Mouse (Mus musculus) liver, embryonic 13.5 days (tissue): ENCODE measurements around the gene Entr1. TPM values are rescaled to one million over a fixed set of nuclear protein-coding genes. Genes with fewer than 3 reads are reported as not detected.

ENCODE experiments used
- ATAC-seq: fragments of 200-750 bp; cut with Nextera tagmentation; 2 replicates; pipeline ENCODE4 v1.8.0; 2017; ENCODE audit warnings: low read depth, mild to moderate bottlenecking, moderate number of reproducible peaks, moderate library complexity
- DNase-seq: peaks from one replicate; pipeline ENCODE4 v3.0.0; 2022
- H3K27ac ChIP-seq: fragments of 300-500 bp; sonication (generic); 2 replicates; pipeline ENCODE4 v1.5.1; 2015; ENCODE audit warnings: moderate library complexity, mild to moderate bottlenecking, inconsistent platforms
- H3K27me3 ChIP-seq: fragments of 300-500 bp; sonication (generic); 2 replicates; pipeline ENCODE4 v1.6.1; 2015; ENCODE audit warnings: mild to moderate bottlenecking, inconsistent platforms
- H3K36me3 ChIP-seq: fragments of 300-500 bp; sonication (generic); 2 replicates; pipeline ENCODE4 v1.6.1; 2015; ENCODE audit warnings: mild to moderate bottlenecking, inconsistent platforms
- H3K4me1 ChIP-seq: fragments of 300-500 bp; sonication (generic); replicated peaks from 2 replicates; pipeline ENCODE4 v1.6.1; 2015; ENCODE audit warnings: inconsistent platforms
- H3K4me2 ChIP-seq: fragments of 300-500 bp; sonication (generic); 2 replicates; pipeline ENCODE4 v1.6.1; 2015; ENCODE audit warnings: inconsistent platforms, mild to moderate bottlenecking, moderate library complexity
- H3K4me3 ChIP-seq: fragments of 300-500 bp; sonication (generic); replicated peaks from 2 replicates; pipeline ENCODE4 v1.5.1; 2015; ENCODE audit warnings: mild to moderate bottlenecking, inconsistent platforms
- H3K9ac ChIP-seq: fragments of 300-500 bp; sonication (generic); 2 replicates; pipeline ENCODE4 v1.6.1; 2015; ENCODE audit warnings: mild to moderate bottlenecking, inconsistent platforms
- H3K9me3 ChIP-seq: fragments of 300-500 bp; sonication (generic); replicated peaks from 2 replicates; pipeline ENCODE4 v1.6.1; 2016; ENCODE audit warnings: inconsistent platforms
- WGBS: fragments of 180-500 bp; shearing (Covaris S2); methylation state at CpG from one replicate; pipeline ENCODE4 v1.1.7; 2015; ENCODE audit not compliant: insufficient replicate concordance; 5-methylcytosine and 5-hydroxymethylcytosine counted together
- polyA plus RNA-seq: library from polyadenylated mRNA; unstranded; fragments of >200 nt; fragmentation: Nextera tagmentation; extraction: Ambion mirVana; gene quantifications from 2 replicates; pipeline ENCODE4 v1.2.1, GENCODE M21; 2015

Gene Entr1
- polyA plus RNA-seq: 47.6 and 52.4 TPM in 2 replicates

GRCm38 (mm10) chr2:26389154-26389690, at the start of gene Entr1, which contains the start of gene Pmpca:
Entr1 (minus strand) TSS chr2:26389316.
Pmpca (plus strand) TSS chr2:26389339.
- ATAC-seq (peak; percentile 91), DNase-seq (peak; percentile 75)
- Histone ChIP-seq H3K36me3 (peaks cover 73% of the 10 kb centered on the region), H3K9ac (peak within 1 kb of the TSS; percentile 96), H3K27ac (peak within 1 kb of the TSS; percentile 83), H3K4me1 (peaks cover 26% of the 10 kb centered on the region), H3K27me3 (no peaks in the 10 kb centered on the region), H3K4me2 (peak within 1 kb of the TSS; percentile 93), H3K4me3 (peak within 1 kb of the TSS; percentile 97), H3K9me3 (no peaks in the 10 kb centered on the region)
- whole genome bisulfite sequencing: under 1% methylated on average over 60 of the region's 60 CpGs

- WGBS: 87% methylated on average over 7 of the region's 7 CpGs
These were observed 49.3 kb upstream of the Entr1 start for GRCm38 (mm10) chr2:26438373-26438772.

GRCm38 (mm10) chr2:26437221-26437620, 48.1 kb upstream of the Entr1 start:
- H3K36me3 ChIP-seq: peaks cover 91% of the 10 kb centered on the region
- H3K27ac ChIP-seq: no peak overlapping the region
- H3K27me3 ChIP-seq: no peaks in the 10 kb centered on the region
- 63% methylated on average over 4 of the region's 4 CpGs for WGBS
- no peak overlapping the region for H3K4me2 ChIP-seq
- ATAC-seq (no peak), DNase-seq (no peak)
- no peak overlapping the region for H3K4me3 ChIP-seq
- peaks cover 31% of the 10 kb centered on the region for H3K4me1 ChIP-seq
- H3K9ac ChIP-seq: no peak overlapping the region
- H3K9me3 ChIP-seq: no peaks in the 10 kb centered on the region

More at GRCm38 (mm10) chr2:26438373-26438772, 49.3 kb upstream of the Entr1 start:
- peaks cover 79% of the 10 kb centered on the region for H3K36me3 ChIP-seq
- peak overlapping the region; percentile 15; the same call in 1 of the 2 replicates for H3K9ac ChIP-seq
- no peaks in the 10 kb centered on the region for H3K9me3 ChIP-seq
- DNase-seq (no peak), ATAC-seq (no peak)
- no peaks in the 10 kb centered on the region for H3K27me3 ChIP-seq
- no peak overlapping the region for H3K4me2 ChIP-seq
- H3K27ac ChIP-seq: no peak overlapping the region
- H3K4me1 ChIP-seq: peaks cover 38% of the 10 kb centered on the region
- H3K4me3 ChIP-seq: no peak overlapping the region

- Histone ChIP-seq H3K9ac (no peak overlapping the region), H3K36me3 (peaks cover 91% of the 10 kb centered on the region), H3K4me1 (peaks cover 31% of the 10 kb centered on the region), H3K9me3 (no peaks in the 10 kb centered on the region), H3K27me3 (no peaks in the 10 kb centered on the region), H3K4me2 (no peak overlapping the region), H3K27ac (peak overlapping the region; percentile 69), H3K4me3 (no peak overlapping the region)
- DNase-seq (no peak), ATAC-seq (peak; percentile 76)
- 72% methylated on average over 7 of the region's 7 CpGs for WGBS
These were observed 45.9 kb upstream of the Entr1 start for GRCm38 (mm10) chr2:26434791-26435572.

GRCm38 (mm10) chr2:26429851-26430250, 40.7 kb upstream of the Entr1 start:
- H3K27ac ChIP-seq: no peak overlapping the region
- H3K9me3 ChIP-seq: no peaks in the 10 kb centered on the region
- WGBS: 88% methylated on average over 5 of the region's 5 CpGs
- DNase-seq (no peak), ATAC-seq (no peak)
- H3K4me3 ChIP-seq: no peak overlapping the region
- H3K4me2 ChIP-seq: no peak overlapping the region
- H3K36me3 ChIP-seq: peaks cover 96% of the 10 kb centered on the region
- no peaks in the 10 kb centered on the region for H3K27me3 ChIP-seq
- H3K4me1 ChIP-seq: no peaks in the 10 kb centered on the region
- H3K9ac ChIP-seq: no peak overlapping the region

GRCm38 (mm10) chr2:26424541-26424940, 35.4 kb upstream of the Entr1 start:
- Histone ChIP-seq H3K4me2 (no peak overlapping the region), H3K4me3 (no peak overlapping the region), H3K27me3 (no peaks in the 10 kb centered on the region), H3K9ac (no peak overlapping the region), H3K27ac (no peak overlapping the region), H3K4me1 (no peaks in the 10 kb centered on the region), H3K9me3 (no peaks in the 10 kb centered on the region), H3K36me3 (peaks cover 95% of the 10 kb centered on the region)
- 75% methylated on average over 2 of the region's 2 CpGs for WGBS
- no peak for DNase-seq
- ATAC-seq: no peak

- Histone ChIP-seq H3K27me3 (no peaks in the 10 kb centered on the region), H3K9ac (no peak overlapping the region), H3K4me1 (0 out of 2 replicates have a peak, but pooled peaks cover under 1% of the 10 kb centered on the region), H3K4me3 (no peak overlapping the region), H3K4me2 (no peak overlapping the region), H3K27ac (no peak overlapping the region), H3K9me3 (no peaks in the 10 kb centered on the region), H3K36me3 (peaks cover 94% of the 10 kb centered on the region)
- ATAC-seq: no peak
- WGBS: 81% methylated on average over 1 of the region's 1 CpGs
- DNase-seq: no peak
These were observed 34.0 kb upstream of the Entr1 start for GRCm38 (mm10) chr2:26423086-26423485.

- H3K27ac ChIP-seq: no peak overlapping the region
- DNase-seq (no peak), ATAC-seq (no peak)
- H3K4me2 ChIP-seq: no peak overlapping the region
- no peak overlapping the region for H3K9ac ChIP-seq
- H3K9me3 ChIP-seq: no peaks in the 10 kb centered on the region
- WGBS: 84% methylated on average over 2 of the region's 2 CpGs
- no peaks in the 10 kb centered on the region for H3K27me3 ChIP-seq
- H3K4me1 ChIP-seq: peaks cover 11% of the 10 kb centered on the region
- H3K4me3 ChIP-seq: no peak overlapping the region
- H3K36me3 ChIP-seq: peaks cover 92% of the 10 kb centered on the region
These were observed 32.9 kb upstream of the Entr1 start for GRCm38 (mm10) chr2:26421969-26422368.

GRCm38 (mm10) chr2:26418120-26418519, 29.0 kb upstream of the Entr1 start:
- Histone ChIP-seq H3K4me2 (no peak overlapping the region), H3K36me3 (peaks cover 93% of the 10 kb centered on the region), H3K4me1 (peaks cover 17% of the 10 kb centered on the region), H3K9me3 (no peaks in the 10 kb centered on the region), H3K4me3 (no peak overlapping the region), H3K27me3 (no peaks in the 10 kb centered on the region), H3K27ac (peak overlapping the region; percentile 7; the same call in 1 of the 2 replicates), H3K9ac (no peak overlapping the region)
- WGBS: 67% methylated on average over 1 of the region's 1 CpGs
- DNase-seq: no peak
- no peak for ATAC-seq

GRCm38 (mm10) chr2:26417066-26417465, 27.9 kb upstream of the Entr1 start:
- H3K4me2 ChIP-seq: no peak overlapping the region
- H3K9me3 ChIP-seq: no peaks in the 10 kb centered on the region
- ATAC-seq (peak; percentile 66), DNase-seq (no peak)
- H3K4me3 ChIP-seq: no peak overlapping the region
- no peak overlapping the region; the same call in 1 of the 2 replicates for H3K27ac ChIP-seq
- H3K36me3 ChIP-seq: peaks cover 93% of the 10 kb centered on the region
- H3K4me1 ChIP-seq: peaks cover 17% of the 10 kb centered on the region
- H3K9ac ChIP-seq: no peak overlapping the region
- no peaks in the 10 kb centered on the region for H3K27me3 ChIP-seq

- ATAC-seq (no peak), DNase-seq (no peak)
- Histone ChIP-seq H3K27ac (no peak overlapping the region), H3K4me1 (peaks cover 39% of the 10 kb centered on the region), H3K4me3 (no peak overlapping the region), H3K9me3 (no peaks in the 10 kb centered on the region), H3K4me2 (no peak overlapping the region), H3K9ac (no peak overlapping the region), H3K27me3 (no peaks in the 10 kb centered on the region), H3K36me3 (peaks cover 59% of the 10 kb centered on the region)
- 81% methylated on average over 4 of the region's 5 CpGs for WGBS
These were observed 21.9 kb upstream of the Entr1 start for GRCm38 (mm10) chr2:26410931-26411411.
